Mouse (Mus musculus) embryonic fibroblast, embryonic 13.5 days (primary cell): ENCODE data around the gene Meox1.

Experiments
- CTCF ChIP-seq: IDR thresholded peaks from 2 replicates; pipeline ENCODE4 v1.5.1; 2011; ENCODE audit warnings: mild to moderate bottlenecking, control low read depth, low read length, moderate library complexity, borderline replicate concordance; ENCODE audit not compliant: insufficient read depth
- POLR2A ChIP-seq: IDR thresholded peaks from 2 replicates; pipeline ENCODE4 v1.6.1; 2011; ENCODE audit warnings: low read depth, mild to moderate bottlenecking, control low read depth, low read length, moderate library complexity

GRCm38 (mm10) chr11:101926951-101927589, 32.9 kb upstream of the Meox1 start:
- TF ChIP-seq POLR2A (no peak), CTCF (no peak)
